Mouse (Mus musculus): ENCODE data around the gene Gm20379. TPM values are rescaled to one million over a fixed set of nuclear protein-coding genes. Genes with fewer than 3 reads are reported as not detected.

Gene Gm20379
- total RNA-seq, 2 experiments from 2014 or later, result not detected

DNA sequence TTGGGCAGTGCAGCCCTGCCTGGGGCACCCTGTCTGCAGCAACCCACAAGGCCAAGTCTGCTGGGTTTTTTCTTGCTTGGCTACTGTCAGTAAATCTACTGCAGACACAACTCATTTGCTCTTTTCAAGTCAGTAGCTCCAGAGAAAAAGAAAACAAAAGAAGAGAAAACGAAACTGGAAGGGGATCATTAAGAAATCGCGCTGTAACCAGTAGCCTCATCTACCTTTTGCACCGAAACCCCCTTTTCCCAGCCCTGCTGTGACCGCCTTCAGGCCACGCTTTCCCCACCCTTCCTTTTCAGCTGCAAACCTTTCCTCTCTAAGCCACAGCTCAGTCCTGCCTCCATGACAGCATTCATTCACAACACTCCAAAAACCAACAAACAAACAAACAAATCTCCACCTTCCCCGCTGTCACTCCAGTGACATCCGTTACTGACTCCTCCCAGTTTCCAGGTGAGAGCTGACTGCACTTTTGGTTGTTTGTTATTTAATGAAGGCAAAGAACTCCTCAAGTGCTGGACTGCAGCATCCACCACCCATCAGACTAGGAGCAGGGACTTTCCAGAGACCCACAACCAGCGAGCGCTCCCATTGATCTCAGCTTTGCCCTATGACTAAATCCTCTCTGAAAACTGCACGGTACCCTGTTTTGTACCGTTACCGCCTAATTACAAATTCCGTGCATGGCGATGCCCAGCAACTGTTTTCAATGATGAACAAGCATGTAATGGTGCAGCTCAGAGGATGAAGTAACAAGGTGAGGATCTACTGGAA is 26.5 kb downstream of the Gm20379 start:
- DNase-seq, result no peak
- intact Hi-C loops (cut with DNase I), result loop anchor here (5.0 kb wide), 1 partner anchor 525 kb away; the partner anchor contains the start of gene Zcchc9

DNA sequence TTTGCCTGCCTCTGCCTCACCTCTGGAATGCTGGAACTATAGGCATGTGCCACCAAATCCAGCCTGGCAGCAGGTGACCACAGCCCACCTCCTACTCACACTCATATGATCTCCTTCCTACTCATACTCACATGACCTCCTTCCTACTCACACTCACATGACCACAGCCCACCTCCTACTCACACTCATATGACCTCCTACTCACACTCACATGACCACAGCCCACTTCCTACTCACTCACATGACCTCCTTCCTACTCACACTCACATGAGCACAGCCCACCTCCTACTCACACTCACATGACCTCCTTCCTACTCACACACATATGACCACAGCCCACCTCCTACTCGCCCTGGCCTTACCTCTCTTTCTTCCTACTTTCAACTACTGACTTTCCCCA is 31.1 kb downstream of the Gm20379 start:
- DNase-seq, result no peak
- intact Hi-C loops (cut with DNase I), result loop anchor here (5.0 kb wide), 2 partner anchors 205 to 425 kb away; partner anchors contain the start of gene Rasgrf2

GRCm38 (mm10) chr13:92337773-92338462 is 32.1 kb downstream of the Gm20379 start:
- intact Hi-C loops (cut with DNase I), result loop anchor here (5.0 kb wide), 2 partner anchors 206 to 426 kb away; partner anchors contain the start of gene Rasgrf2
- no peak for DNase-seq

DNA sequence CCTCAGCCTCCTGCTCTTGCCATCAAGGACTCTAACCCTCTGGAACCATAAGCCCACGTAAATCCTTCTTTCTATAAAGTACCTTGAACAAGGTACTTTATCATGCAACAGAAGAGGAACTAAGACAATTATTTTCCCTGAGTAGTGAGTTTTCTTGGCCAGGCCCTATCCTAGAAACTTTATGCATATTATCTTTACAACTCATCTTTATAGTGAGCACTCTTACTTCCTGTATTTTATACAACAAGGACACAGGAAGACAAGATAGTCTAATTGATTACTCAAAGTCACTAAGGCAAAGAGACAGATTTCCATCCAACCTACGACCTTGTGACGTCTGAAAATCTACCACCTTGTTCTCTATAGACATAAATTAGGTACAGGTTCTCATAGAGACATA is 34.0 kb downstream of the Gm20379 start:
- DNase-seq, result no peak
- intact Hi-C loops (cut with DNase I), result loop anchor here (5.0 kb wide), 2 partner anchors 207 to 427 kb away; partner anchors contain the start of gene Rasgrf2

- intact Hi-C loops (cut with DNase I), result no loop called here
Measured at GRCm38 (mm10) chr13:92344033-92344432, 38.3 kb downstream of the Gm20379 start.

DNA sequence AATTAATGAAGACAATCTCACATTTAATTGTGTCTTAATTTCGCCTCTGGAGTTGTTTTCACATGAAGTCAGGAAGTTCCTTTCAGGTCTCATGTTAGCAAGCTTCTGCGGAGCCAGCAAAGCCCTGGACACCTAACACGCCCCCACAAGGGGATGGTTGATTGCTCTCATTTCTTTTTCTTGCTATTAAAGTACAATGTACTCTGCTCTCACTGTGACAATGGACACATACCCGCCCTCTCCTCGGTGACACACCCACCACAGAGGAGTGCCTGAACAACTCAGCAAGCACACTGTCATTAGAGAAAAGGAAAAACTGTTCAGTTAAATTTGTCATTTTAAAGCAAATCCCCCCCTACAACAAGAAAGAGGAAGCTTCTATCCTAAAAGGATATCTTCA is 40.6 kb downstream of the Gm20379 start:
- no peak for DNase-seq
- intact Hi-C loops (cut with DNase I), result no loop called here

More at GRCm38 (mm10) chr13:92344033-92344432, 38.3 kb downstream of the Gm20379 start:
- DNase-seq, result no peak

DNA sequence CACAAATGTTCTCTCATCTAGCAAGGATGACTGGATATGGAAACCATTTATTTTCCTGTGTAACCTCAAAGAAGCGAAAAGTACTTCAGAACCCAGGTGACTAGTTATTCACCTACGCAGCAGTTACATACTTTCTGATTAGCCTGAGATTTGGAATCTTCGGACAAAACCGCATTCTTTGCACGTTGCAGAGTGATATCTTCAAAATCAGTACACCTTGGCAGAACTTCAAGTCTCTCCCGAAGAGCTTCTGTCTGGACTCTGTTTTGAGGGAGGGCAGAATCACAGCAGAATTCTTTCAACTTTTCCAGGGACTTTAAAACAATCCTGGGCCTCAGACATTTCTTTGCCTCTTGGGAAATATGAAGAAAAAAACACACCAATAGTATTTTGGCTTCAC is 45.3 kb downstream of the Gm20379 start:
- intact Hi-C loops (cut with DNase I), result no loop called here

GRCm38 (mm10) chr13:92353956-92354355 is 48.2 kb downstream of the Gm20379 start:
- DNase-seq, result no peak
- intact Hi-C loops (cut with DNase I), result no loop called here

More for the DNA sequence above, 45.3 kb downstream of the Gm20379 start:
- DNase-seq, result no peak

DNA sequence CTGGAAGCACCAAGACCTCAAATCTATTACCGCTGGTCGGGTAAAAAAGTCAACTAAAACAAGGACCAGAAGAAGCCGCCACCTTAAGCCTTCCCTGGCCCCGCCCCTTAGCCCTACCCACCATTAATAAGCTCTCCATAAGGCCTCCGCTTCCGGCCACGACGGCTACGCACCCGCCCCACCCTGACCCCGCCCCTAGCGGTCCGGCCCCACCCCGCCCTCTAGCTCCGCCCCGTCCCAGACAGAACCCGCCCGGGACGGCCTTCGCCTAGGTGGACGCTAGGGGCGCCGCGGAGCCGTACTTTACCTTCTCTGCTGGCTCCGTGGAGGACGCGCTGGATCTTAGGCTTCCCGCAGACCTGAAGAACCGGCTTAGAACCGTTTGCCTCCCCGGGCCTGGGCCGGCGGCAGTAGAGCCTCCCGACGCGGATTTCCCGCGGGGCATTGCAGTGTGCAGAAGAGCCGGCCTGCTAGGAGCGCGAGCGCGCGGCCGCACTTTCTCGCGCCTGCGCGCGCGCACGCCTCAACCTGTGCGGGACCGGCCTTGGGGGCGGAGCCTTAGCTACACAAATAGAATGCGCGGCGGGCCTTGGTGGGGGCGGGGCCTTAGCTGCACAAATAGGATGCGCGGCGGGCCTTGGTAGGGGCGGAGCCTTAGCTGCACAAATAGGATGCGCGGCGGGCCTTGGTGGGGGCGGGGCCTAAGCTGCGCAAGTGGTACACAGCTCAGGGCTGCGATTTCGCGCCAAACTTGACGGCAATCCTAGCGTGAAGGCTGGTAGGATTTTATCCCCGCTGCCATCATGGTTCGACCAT is 48.9 kb downstream of the Gm20379 start, which contains the start of the genes Dhfr and Msh3:
Dhfr (plus strand) TSS at position 271 of the 816 bp plus-strand sequence.
Msh3 (minus strand) TSS at position 548 of the 816 bp plus-strand sequence.
- intact Hi-C loops (cut with DNase I), result loop anchor here (5.0 kb wide), 2 partner anchors 128 to 388 kb away; partner anchors contain the start of gene Fam151b
- peak; percentile 99 for DNase-seq

DNA sequence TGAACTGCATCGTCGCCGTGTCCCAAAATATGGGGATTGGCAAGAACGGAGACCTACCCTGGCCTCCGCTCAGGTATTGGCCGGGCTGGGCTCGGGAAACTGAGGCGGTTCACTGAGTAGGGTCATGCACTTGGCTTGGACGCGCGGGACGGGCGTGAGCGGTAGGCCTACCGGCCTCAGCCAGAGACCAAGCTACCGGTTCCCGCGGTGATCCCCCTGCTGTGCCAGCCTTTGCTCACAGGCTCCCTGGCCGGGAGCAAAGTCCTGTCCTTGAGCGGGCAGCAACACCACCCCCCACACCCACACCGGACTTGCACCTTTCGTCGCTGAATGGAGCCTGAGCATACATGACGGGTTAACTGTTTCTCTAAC is 49.5 kb downstream of the Gm20379 start:
- peak; percentile 62 for DNase-seq
- intact Hi-C loops (cut with DNase I), result loop anchor here (5.0 kb wide), 2 partner anchors 127 to 387 kb away; partner anchors contain the start of gene Fam151b

DNA sequence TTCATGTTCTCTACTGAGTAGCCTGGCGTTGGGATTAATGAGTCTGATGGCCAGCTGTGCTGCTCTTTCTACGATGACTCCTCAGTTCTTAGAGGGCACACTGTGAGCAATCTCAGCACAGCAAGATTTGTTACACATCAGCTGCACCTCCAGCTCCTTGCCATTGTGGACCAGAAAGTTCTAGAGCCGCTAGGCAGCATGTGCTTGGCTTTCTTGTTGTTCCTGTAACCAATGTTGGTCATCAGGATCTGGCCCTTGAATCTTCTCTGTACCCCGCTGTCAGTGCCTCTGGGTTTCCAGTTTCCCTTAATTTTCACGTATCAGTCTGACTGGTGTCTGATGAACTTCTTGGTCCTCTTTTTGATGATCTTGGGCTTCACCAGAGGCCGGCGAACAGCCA is 50.6 kb downstream of the Gm20379 start:
- DNase-seq, result no peak
- intact Hi-C loops (cut with DNase I), result loop anchor here (5.0 kb wide), 2 partner anchors 126 to 386 kb away; partner anchors contain the start of gene Fam151b

Other genes with a start within 250 kb of the Gm20379 start
- gene Rasgrf2, start 174.3 kb upstream of the Gm20379 start, total RNA-seq (2021), result 10 to 100 TPM; 95.1 to 99.0 TPM
- 1 to 10 TPM; 1.8 to 2.1 TPM for gene Dhfr, start 48.7 kb downstream of the Gm20379 start, total RNA-seq (2021)
- 10 to 100 TPM; 33.0 to 36.4 TPM for gene Msh3, start 49.0 kb downstream of the Gm20379 start, total RNA-seq (2021)
- gene Ankrd34b, start 119.9 kb downstream of the Gm20379 start, total RNA-seq (2021), result 1 to 10 TPM; 5.6 to 5.7 TPM
- gene Fam151b, start 178.0 kb downstream of the Gm20379 start, total RNA-seq (2021), result 1 to 10 TPM; 7.5 to 7.6 TPM
- 10 to 100 TPM; 28.4 to 28.7 TPM for gene Zfyve16, start 224.9 kb downstream of the Gm20379 start, total RNA-seq (2021)

Measured in left cerebral cortex, postnatal 4 days (tissue).